Mouse (Mus musculus) stomach, postnatal 0 days (tissue): ENCODE measurements around the gene Ess2. TPM values are rescaled to one million over a fixed set of nuclear protein-coding genes. Genes with fewer than 3 reads are reported as not detected.

ENCODE experiments used
- ATAC-seq: fragments of 200-750 bp; cut with Nextera tagmentation; 2 replicates; pipeline ENCODE4 v1.8.0; 2017; ENCODE audit not compliant: low FRiP score, low TSS enrichment
- DNase-seq: peaks from one replicate; pipeline ENCODE4 v3.0.0-alpha.2; 2016; ENCODE audit warnings: low spot score
- H3K27ac ChIP-seq: fragments of 300-500 bp; sonication (generic); replicated peaks from 2 replicates; pipeline ENCODE4 v1.5.1; 2014; ENCODE audit warnings: mild to moderate bottlenecking, control low read depth
- H3K27me3 ChIP-seq: fragments of 300-500 bp; sonication (generic); 2 replicates; pipeline ENCODE4 v1.6.1; 2014; ENCODE audit warnings: low read length; ENCODE audit not compliant: control insufficient read depth, insufficient read depth
- H3K36me3 ChIP-seq: fragments of 300-500 bp; sonication (generic); 2 replicates; pipeline ENCODE4 v1.6.1; 2014; ENCODE audit warnings: low read length, mixed read lengths; ENCODE audit not compliant: control insufficient read depth, insufficient read depth
- H3K4me1 ChIP-seq: fragments of 300-500 bp; sonication (generic); replicated peaks from 2 replicates; pipeline ENCODE4 v1.6.1; 2014; ENCODE audit warnings: antibody characterized with exemption; ENCODE audit not compliant: control insufficient read depth, insufficient read depth
- H3K4me2 ChIP-seq: fragments of 300-500 bp; sonication (generic); replicated peaks from 2 replicates; pipeline ENCODE4 v1.6.1; 2014; ENCODE audit warnings: low read depth, mild to moderate bottlenecking, control low read depth, moderate library complexity
- H3K4me3 ChIP-seq: fragments of 300-500 bp; sonication (generic); 2 replicates; pipeline ENCODE4 v1.5.1; 2014; ENCODE audit warnings: low read depth, low read length, control low read depth
- H3K9ac ChIP-seq: fragments of 300-500 bp; sonication (generic); 2 replicates; pipeline ENCODE4 v1.6.1; 2014; ENCODE audit warnings: mild to moderate bottlenecking, low read length, control low read depth, mixed read lengths
- H3K9me3 ChIP-seq: fragments of 300-500 bp; sonication (generic); 2 replicates; pipeline ENCODE4 v1.6.1; 2016; ENCODE audit warnings: low read length; ENCODE audit not compliant: control insufficient read depth
- CTCF ChIP-seq: IDR thresholded peaks from 2 replicates; pipeline ENCODE4 v1.5.1; 2016; ENCODE audit warnings: antibody characterized with exemption, low read depth, mild to moderate bottlenecking, moderate library complexity
- EP300 ChIP-seq: optimal IDR thresholded peaks from 2 replicates; pipeline ENCODE3; 2016; ENCODE audit warnings: antibody characterized with exemption
- WGBS: fragments of 180-500 bp; shearing (Covaris S2); extraction: QIAGEN DNeasy Blood & Tissue Kit; methylation state at CpG from one replicate; pipeline ENCODE4 v1.1.7; 2014; 5-methylcytosine and 5-hydroxymethylcytosine counted together
- polyA plus RNA-seq: library from polyadenylated mRNA; unstranded; fragments of >200 nt; fragmentation: Nextera tagmentation; extraction: Ambion mirVana; gene quantifications from 2 replicates; pipeline ENCODE4 v1.2.1, GENCODE M21; 2015

The Ess2 gene
- polyA plus RNA-seq, 1 experiment from 2014 or later: 15.6 TPM

DNA sequence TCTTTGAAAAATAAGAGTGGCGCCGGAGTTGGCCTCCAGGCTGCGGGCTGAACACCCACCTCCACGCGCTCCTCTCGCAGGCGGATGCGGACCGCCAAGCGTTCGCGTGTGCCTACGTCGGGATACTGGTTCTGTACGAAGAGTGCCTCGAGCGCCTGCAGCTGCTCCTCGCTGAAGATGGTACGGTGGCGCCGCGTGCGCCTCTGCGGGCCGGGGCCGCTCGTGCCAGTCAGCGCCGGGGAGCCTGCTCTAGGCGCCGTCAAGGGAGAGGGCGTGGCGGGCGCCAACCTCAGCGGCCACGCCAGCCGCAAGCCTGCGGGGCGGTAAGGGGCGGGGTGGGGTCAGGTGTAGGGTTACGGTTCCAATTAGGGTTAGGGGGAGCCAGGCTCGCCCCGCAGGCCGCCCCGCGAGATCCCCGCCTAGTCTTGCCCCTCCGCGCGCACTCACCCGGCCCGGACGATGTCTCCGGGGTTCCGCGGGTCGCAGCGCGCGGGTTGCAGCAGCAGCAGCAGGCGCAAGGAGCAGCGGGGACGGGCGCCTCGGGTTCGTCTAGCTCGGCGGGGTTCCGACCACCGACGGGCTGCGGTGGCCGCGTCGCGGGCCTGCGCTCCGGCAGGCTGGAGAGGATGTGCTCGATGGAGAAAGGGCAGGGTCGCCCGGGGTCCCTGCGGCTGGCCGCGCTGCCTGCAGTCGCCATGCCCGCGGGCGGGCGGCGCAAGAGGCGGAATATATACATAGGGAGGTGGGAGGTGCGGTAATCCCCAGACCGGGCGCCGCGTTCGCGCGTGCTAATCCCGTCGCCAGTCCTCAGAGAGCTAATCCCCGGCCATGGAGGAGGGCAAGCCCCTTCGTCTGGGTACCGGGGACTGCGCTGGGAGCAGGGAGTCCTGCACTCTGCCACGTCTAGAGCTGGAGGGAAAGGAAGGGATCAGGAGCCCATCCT is 3.4 kb upstream of the Ess2 start, which contains the start of gene Gsc2:
TSS of gene Gsc2 (minus strand) at position 753 of the 943 bp plus-strand sequence.
- DNase-seq (peak; percentile 57), ATAC-seq (peak; percentile 49; the same call in 1 of the 2 replicates)
- Histone ChIP-seq H3K4me1 (peaks cover 5% of the 10 kb centered on the region; the same call in 1 of the 2 replicates), H3K9me3 (no peaks in the 10 kb centered on the region), H3K27me3 (peaks cover 11% of the 10 kb centered on the region; the same call in 1 of the 2 replicates), H3K36me3 (no peaks in the 10 kb centered on the region), H3K4me3 (peak within 1 kb of the TSS; percentile 40), H3K27ac (no peak within 1 kb of the TSS), H3K4me2 (peak within 1 kb of the TSS; percentile 59), H3K9ac (peak within 1 kb of the TSS; percentile 43; the same call in 1 of the 2 replicates)
- no peak for TF ChIP-seq EP300
- TF ChIP-seq CTCF: no peak
- under 1% methylated on average over 75 of the region's 106 CpGs for WGBS

DNA sequence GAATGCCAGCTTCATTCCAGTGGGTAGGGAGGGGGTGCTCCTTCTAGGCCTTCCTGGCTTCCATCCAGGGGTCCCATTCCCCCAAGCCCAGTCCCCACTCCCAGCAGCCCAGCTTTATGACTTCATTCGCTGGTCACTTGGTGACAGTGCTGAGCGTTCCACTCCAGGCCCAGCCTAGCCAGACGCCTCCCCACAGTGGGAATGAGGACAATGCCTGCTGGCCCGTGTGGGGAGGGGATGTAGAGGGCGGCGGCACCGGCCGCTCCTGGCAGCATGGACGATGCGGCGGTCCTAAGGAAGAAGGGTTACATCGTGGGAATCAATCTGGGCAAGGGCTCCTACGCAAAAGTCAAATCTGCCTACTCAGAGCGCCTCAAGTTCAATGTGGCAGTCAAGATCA is 12.7 kb downstream of the Ess2 start, which contains the start of the genes Dgcr2 and Tssk2:
TSS of gene Dgcr2 (minus strand) at position 101 of the 400 bp plus-strand sequence.
TSS of gene Tssk2 (plus strand) at position 176 of the 400 bp plus-strand sequence.
- no peak for ATAC-seq
- 91% methylated on average over 14 of the region's 14 CpGs for WGBS
- no peak within 1 kb of the TSS for H3K27ac ChIP-seq

DNA sequence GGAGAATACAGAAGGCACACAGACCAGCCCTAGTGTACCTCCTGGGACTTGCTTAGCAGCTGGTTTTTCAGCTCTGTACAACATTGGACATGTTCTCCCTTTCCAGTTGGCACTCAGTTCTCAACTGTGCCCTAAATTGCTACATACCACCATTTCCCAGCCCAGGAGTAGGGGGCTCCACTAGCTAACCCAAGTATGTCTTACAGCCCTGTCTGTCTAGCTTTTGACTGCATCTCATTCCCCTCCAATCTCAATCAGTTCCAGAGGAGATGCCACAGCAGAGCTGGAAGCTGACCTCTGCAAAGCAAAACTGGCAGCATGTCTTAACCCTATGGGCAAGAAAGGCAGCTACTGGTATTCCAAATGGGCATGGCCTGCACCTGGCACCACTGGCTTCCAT is 15.1 kb downstream of the Ess2 start:
- Histone ChIP-seq H3K36me3 (0 out of 2 replicates have a peak, but pooled peaks cover 9% of the 10 kb centered on the region), H3K9me3 (no peaks in the 10 kb centered on the region), H3K4me1 (no peaks in the 10 kb centered on the region), H3K9ac (no peak overlapping the region), H3K4me2 (no peak overlapping the region), H3K27me3 (no peaks in the 10 kb centered on the region), H3K27ac (no peak overlapping the region), H3K4me3 (no peak overlapping the region)
- DNase-seq: no peak
- TF ChIP-seq CTCF: no peak
- TF ChIP-seq EP300: no peak
- ATAC-seq: no peak

More for the DNA sequence above, 12.7 kb downstream of the Ess2 start, which contains the start of the genes Dgcr2 and Tssk2:
- Histone ChIP-seq H3K36me3 (peaks cover 26% of the 10 kb centered on the region), H3K4me2 (no peak within 1 kb of the TSS), H3K4me1 (no peaks in the 10 kb centered on the region), H3K9me3 (no peaks in the 10 kb centered on the region), H3K4me3 (no peak within 1 kb of the TSS), H3K27me3 (no peaks in the 10 kb centered on the region), H3K9ac (no peak within 1 kb of the TSS)
- no peak for DNase-seq
- TF ChIP-seq CTCF: no peak
- TF ChIP-seq EP300: no peak

DNA sequence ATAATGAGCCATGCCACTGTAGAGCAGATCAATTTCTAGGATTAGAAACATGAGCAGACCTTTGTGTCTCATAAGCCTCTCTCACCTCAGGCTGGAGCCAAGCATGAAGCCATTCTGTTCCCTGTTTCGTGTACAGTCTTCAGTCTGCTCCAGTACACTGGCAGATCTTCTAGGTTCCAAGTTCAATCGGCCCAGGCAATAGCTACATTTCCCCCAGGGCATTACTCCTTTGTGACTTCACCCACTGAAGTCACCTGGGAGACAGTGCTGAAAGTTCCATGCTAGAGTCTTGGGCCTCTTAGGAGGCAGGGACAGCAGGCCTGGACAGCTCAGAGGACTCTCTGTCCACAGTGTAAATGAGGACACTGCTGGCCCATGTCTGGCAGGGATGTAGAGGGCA is 17.2 kb downstream of the Ess2 start, which contains the start of gene Tssk1:
TSS of gene Tssk1 (plus strand) at position 301 of the 400 bp plus-strand sequence.
- Histone ChIP-seq H3K4me1 (peaks cover 6% of the 10 kb centered on the region; the same call in 1 of the 2 replicates), H3K36me3 (no peaks in the 10 kb centered on the region), H3K4me2 (no peak within 1 kb of the TSS), H3K9ac (no peak within 1 kb of the TSS), H3K27ac (no peak within 1 kb of the TSS), H3K9me3 (no peaks in the 10 kb centered on the region), H3K27me3 (no peaks in the 10 kb centered on the region), H3K4me3 (no peak within 1 kb of the TSS)
- no peak for TF ChIP-seq EP300
- no peak for TF ChIP-seq CTCF
- no peak for ATAC-seq
- no peak for DNase-seq
- 75% methylated on average over 2 of the region's 2 CpGs for WGBS

DNA sequence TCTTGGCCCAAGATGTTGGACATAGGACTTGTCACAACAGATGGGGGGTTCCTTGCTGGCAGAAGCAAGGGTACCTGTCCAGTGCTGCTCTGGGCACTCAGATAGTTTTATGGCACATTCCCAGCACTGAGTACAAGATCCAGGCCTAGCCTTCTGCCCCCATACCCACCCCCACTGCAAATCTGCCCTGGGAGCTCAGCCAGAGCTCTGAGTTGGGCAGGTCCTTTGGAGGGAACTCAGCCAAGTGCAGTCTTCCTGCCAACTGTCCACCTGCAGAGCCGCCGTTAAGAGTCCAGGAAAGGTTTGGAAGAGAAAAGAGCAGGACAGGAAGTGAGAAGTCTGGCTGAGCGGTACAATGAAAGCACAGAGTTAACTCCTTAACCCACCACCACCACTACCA is 18.5 kb downstream of the Ess2 start:
- Histone ChIP-seq H3K4me3 (no peak overlapping the region), H3K9ac (no peak overlapping the region), H3K9me3 (no peaks in the 10 kb centered on the region), H3K27me3 (no peaks in the 10 kb centered on the region), H3K36me3 (no peaks in the 10 kb centered on the region), H3K4me2 (no peak overlapping the region), H3K27ac (no peak overlapping the region; the same call in 1 of the 2 replicates), H3K4me1 (peaks cover 6% of the 10 kb centered on the region; the same call in 1 of the 2 replicates)
- WGBS: 36% methylated on average over 3 of the region's 3 CpGs
- TF ChIP-seq EP300 (no peak), CTCF (no peak)
- peak; percentile 36 for DNase-seq
- ATAC-seq: no peak

DNA sequence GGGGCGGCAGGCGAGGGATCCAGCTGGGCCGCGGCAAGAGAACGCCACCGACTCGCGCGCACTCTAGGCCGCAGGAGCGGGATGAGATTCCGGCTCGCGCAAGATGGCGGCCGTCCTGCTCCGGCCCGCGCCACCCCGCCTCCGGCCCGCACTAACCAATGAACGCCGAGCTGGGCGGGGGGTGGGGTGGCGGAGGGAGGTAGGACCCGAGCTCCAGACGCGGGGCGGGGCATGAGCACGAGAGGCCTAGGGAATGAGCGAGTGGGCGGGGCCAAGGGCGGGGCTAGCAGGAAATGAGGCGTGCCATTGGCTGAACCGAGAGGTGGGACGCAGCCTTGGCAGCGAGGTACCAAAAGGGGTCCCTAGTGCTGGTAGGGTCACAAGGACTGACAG is 19.6 kb downstream of the Ess2 start, which contains the start of gene Gm20518:
TSS of gene Gm20518 (minus strand) at position 105 of the 393 bp plus-strand sequence.
- H3K9ac ChIP-seq: peak within 1 kb of the TSS; percentile 89
- peak within 1 kb of the TSS; percentile 93 for H3K27ac ChIP-seq
- TF ChIP-seq EP300 (no peak), CTCF (peak; percentile 27; the same call in 1 of the 2 replicates)
- no peaks in the 10 kb centered on the region for H3K9me3 ChIP-seq
- H3K36me3 ChIP-seq: no peaks in the 10 kb centered on the region
- peak within 1 kb of the TSS; percentile 75 for H3K4me2 ChIP-seq
- ATAC-seq (peak; percentile 98), DNase-seq (peak; percentile 100)
- H3K4me1 ChIP-seq: peaks cover 6% of the 10 kb centered on the region; the same call in 1 of the 2 replicates
- peak within 1 kb of the TSS; percentile 80 for H3K4me3 ChIP-seq
- under 1% methylated on average over 27 of the region's 38 CpGs for WGBS
- H3K27me3 ChIP-seq: no peaks in the 10 kb centered on the region
